Mouse (Mus musculus): Measurements from ENCODE around the gene Clpx. TPM values are rescaled to one million over a fixed set of nuclear protein-coding genes. Genes with fewer than 3 reads are reported as not detected.

The Clpx gene
- total RNA-seq, 2 experiments from 2014 or later: 46.9 to 65.0 TPM

Other genes starting within 250 kb of the Clpx start
- gene Igdcc4, start 192.8 kb upstream of the Clpx start, total RNA-seq (2021): 10 to 100 TPM; 24.4 to 26.6 TPM
- gene Igdcc3, start 153.1 kb upstream of the Clpx start, total RNA-seq (2021): under 1 TPM; 0.10 to 0.26 TPM
- 1 to 10 TPM; 3.4 to 4.0 TPM for gene Parp16, start 98.9 kb upstream of the Clpx start, total RNA-seq (2021)
- 10 to 100 TPM; 13.6 to 24.2 TPM for gene Cilp, start 29.1 kb upstream of the Clpx start, total RNA-seq (2021)
- gene Pdcd7, start 51.8 kb downstream of the Clpx start, total RNA-seq (2021): 10 to 100 TPM; 10.3 to 12.6 TPM
- under 1 TPM in 1 of 2 experiments, not detected in 1; 0.56 TPM for gene Ubap1l, start 66.8 kb downstream of the Clpx start, total RNA-seq (2021)
- gene Kbtbd13, start 97.4 kb downstream of the Clpx start, total RNA-seq (2021): 1 to 10 TPM; 6.7 to 8.9 TPM
- 1 to 10 TPM; 3.2 to 3.8 TPM for gene Rasl12, start 104.2 kb downstream of the Clpx start, total RNA-seq (2021)
- gene Slc51b, start 128.7 kb downstream of the Clpx start, total RNA-seq (2021): not detected
- 1 to 10 TPM; 4.3 to 4.7 TPM for gene Mtfmt, start 141.5 kb downstream of the Clpx start, total RNA-seq (2021)
- 1 to 10 TPM; 7.9 to 8.8 TPM for gene Spg21, start 166.7 kb downstream of the Clpx start, total RNA-seq (2021)
- gene Ankdd1a, start 225.9 kb downstream of the Clpx start, total RNA-seq (2021): not detected